Mouse (Mus musculus) retina, embryonic 14.5 days (tissue): ENCODE measurements around the gene Gm9758.
"Not testable (repeated sequence)": the region's sequence is repeated elsewhere in the genome, so short reads cannot be mapped to it uniquely, and the experiment has no call there.

Experiments
- DNase-seq: peaks from one replicate; pipeline ENCODE4 v3.0.0-alpha.2; 2015; ENCODE audit warnings: low spot score

The Gm9758 gene

GRCm38 (mm10) chr5:14914799-14915198 lies at the start of gene Gm9758:
Gene Gm9758 (minus strand): TSS chr5:14914899.
- DNase-seq = not testable (repeated sequence)

DNA sequence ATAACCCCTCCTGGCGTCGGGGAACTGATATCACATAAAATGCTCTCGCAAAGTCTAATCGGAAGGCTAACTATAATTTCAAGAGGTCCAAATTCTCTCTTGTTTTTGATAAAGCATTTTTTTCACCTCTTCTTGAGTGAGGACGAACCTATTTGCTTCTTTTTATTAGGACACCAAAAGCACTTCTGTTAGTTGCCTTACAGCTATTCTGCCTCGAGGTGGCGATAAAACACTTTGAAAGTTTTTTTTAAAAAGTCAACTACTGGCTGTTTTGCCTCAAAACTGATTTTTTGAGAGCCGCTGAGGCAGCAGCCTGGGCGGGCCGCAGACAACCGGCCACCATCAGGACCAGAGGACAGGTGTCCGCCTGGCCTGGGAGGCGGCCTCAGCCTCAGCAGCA lies 49.1 kb upstream of the Gm9758 start:
- peak; percentile 1 for DNase-seq

- DNase-seq = not testable (repeated sequence)
Measured at GRCm38 (mm10) chr5:14961502-14961901, 46.8 kb upstream of the Gm9758 start.

DNA sequence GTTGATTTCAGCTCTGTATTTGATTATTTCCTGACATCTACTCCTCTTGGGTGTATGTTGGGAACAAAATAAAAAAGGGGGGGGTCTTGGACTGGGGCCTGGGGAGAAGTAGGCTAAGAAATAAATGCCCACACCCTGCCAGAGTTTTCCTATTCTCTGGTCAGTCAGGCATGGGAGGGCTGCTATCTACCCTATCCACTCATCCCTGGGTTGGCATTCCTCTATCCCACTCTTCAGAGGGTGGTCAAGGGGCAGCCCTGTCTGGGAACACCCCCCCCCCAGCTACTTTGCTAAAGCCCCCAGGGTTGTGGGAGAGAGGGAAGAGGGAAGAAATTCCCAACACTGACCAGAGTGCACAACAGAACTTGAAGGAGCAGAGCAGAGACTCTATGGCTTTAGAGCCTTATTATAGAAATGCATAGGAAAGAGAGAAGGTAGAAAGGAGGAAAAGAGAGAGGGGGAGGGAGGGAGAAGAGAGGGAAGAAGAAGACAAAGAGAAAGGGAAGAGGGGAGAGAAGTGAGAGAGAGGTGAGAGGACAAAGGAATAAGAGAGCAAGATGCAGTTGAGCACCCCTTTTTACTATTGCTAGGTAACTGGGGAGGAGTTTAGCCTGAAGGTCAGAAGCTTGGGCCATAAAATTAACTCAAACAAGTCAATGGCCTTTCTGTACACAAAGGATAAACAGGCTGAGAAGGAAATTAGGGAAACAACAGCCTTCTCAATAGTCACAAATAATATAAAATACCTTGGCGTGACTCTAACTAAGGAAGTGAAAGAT lies 41.4 kb upstream of the Gm9758 start:
- not testable (repeated sequence) for DNase-seq

DNA sequence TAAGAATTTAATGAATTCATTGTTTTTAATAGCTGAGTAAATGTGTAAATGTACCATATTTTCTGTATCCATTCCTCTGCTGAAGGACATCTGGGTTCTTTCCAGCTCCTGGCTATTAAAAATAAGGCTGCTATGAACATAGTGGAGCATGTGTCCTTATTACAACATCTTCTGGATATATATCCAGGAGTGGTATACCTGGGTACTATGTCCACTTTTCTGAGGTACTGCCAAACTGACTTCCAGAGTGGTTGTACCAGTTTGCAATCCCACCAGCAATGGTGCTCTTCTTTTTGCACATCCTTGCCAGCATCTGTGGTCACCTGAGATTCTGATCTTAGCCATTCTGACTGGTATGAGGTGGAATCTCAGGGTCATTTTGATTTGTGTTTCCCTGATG lies 38.9 kb upstream of the Gm9758 start:
- not testable (repeated sequence) for DNase-seq

DNA sequence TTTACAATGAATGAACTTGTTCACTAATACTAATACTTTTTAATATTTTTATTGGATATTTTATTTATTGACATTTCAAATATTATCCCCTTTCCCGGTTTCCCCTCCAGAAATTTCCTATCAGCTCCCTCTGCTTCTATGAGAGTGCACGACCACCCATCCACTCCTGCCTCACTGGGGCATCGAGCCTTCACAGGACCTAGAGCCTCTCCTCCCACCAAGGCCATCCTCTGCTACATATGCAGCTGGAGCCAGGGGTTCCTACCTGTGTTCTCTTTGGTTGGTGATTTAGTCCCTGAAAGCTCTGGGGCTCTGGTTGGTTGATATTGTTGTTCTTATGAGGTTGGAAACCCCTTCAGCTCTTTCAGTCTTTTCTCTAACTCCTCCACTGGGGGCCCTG lies 38.0 kb upstream of the Gm9758 start:
- DNase-seq = not testable (repeated sequence)

- not testable (repeated sequence) for DNase-seq
Measured at GRCm38 (mm10) chr5:14951822-14952221, 37.1 kb upstream of the Gm9758 start.

- peak; percentile 2 for DNase-seq
Measured at GRCm38 (mm10) chr5:14947482-14948198, 32.9 kb upstream of the Gm9758 start.

DNA sequence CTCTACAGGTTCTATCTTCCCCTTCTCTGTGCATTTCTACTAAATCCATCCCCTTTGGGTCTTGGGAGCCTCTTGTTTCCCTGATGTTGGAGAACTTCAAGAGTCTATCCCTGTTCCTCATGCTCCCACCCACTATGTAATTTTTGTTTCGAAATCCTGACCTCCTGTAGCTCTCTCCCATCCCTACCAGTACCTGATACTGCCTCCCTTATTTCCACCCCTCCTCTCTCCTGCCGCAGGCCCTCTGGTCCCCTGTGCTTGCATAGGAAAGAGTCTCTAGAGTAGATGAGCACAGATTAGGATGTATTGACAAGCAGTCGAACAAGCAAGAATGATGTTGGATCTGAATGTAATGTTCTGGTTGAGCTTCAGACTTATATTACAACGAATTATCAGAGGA lies 30.8 kb upstream of the Gm9758 start:
- DNase-seq = not testable (repeated sequence)

- not testable (repeated sequence) for DNase-seq
Measured at GRCm38 (mm10) chr5:14941043-14941442, 26.3 kb upstream of the Gm9758 start.

- DNase-seq = not testable (repeated sequence)
Measured at GRCm38 (mm10) chr5:14938329-14938728, 23.6 kb upstream of the Gm9758 start, which contains the start of gene Speer4e. Gene Speer4e (minus strand): TSS chr5:14938429.

DNA sequence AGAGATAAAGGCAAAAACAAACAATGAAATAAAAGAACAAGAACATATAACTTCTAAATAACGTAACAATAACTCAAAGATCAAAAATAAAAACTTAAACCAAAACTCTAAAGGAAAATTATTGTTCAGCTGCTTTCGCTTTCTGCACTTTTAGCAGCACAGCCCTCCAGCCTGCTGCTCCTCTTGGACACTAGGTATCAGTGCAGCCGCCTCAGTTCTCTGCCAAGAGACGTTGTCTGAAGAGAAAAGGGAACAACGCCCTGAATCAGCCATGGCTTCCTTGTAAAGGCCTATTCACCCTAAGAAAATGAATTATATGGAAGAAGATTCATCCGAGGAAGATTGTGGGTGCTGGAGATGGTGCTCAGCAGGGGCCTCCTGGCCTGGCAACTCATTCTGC lies 19.0 kb upstream of the Gm9758 start:
- DNase-seq = not testable (repeated sequence)

DNA sequence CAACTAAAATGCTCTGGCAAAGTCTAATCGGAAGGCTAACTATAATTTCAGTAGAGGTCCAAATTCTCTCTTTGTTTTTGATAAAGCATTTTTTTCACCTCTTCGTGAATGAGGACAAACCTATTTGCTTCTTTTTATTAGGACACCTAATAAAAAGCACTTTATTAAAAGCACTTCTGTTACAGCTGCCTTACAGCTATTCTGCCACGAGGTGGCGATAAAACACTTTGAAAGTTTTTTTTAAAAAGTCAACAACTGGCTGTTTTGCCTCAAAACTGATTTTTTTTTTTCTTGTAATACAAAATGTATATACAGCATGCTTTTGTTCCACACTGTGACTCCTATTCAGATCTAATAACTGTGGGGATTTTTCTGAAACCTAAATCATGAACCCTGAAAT lies 12.3 kb upstream of the Gm9758 start:
- DNase-seq = peak; percentile 22

DNA sequence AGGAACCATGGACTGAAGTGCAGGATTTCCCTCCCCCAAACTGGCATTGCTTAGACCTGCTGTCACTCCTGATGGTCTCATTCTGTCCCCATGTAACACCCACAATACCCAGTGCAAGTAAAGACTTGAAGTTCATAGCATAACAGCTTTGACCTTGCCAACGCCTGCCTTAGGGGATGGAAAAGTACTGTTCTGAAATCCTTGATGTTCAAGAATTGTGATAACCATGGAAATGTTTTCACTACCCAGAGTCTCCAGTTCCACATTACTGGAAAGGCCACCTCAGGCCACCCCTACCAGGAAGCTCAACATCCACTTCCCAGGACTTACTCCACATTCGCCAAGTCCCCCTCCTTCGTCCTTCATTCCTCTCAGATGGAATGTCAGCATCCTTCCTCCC lies 338 bp downstream of the Gm9758 start:
- not testable (repeated sequence) for DNase-seq

- peak; percentile 3 for DNase-seq
Measured at GRCm38 (mm10) chr5:14903539-14903938, 11.2 kb downstream of the Gm9758 start.

GRCm38 (mm10) chr5:14892242-14892641 lies 22.5 kb downstream of the Gm9758 start:
- no peak for DNase-seq

DNA sequence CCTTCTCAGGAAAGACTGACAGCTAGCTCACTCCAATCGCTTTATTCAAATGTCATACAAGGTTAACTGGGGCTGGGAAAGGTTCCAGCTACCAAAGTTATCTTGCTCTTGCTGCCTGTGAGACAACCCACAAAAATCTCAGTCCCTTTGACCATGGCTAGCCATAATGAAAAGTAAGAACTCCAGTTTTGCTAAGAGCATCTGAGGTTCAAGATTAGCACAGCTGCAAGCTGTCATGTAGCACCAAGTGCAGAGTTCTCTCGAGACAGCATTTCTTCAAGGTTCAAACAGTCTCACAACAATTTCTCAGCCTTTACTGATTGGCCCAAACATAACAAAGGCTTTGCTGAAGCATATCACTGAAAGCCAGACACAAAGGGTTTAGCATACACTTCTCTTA lies 29.4 kb downstream of the Gm9758 start:
- DNase-seq = not testable (repeated sequence)
